Mouse (Mus musculus): ENCODE data around the gene Zfp287.
"Not testable (repeated sequence)": the region's sequence is repeated elsewhere in the genome, so short reads cannot be mapped to it uniquely, and the experiment has no call there.

Gene Zfp287

DNA sequence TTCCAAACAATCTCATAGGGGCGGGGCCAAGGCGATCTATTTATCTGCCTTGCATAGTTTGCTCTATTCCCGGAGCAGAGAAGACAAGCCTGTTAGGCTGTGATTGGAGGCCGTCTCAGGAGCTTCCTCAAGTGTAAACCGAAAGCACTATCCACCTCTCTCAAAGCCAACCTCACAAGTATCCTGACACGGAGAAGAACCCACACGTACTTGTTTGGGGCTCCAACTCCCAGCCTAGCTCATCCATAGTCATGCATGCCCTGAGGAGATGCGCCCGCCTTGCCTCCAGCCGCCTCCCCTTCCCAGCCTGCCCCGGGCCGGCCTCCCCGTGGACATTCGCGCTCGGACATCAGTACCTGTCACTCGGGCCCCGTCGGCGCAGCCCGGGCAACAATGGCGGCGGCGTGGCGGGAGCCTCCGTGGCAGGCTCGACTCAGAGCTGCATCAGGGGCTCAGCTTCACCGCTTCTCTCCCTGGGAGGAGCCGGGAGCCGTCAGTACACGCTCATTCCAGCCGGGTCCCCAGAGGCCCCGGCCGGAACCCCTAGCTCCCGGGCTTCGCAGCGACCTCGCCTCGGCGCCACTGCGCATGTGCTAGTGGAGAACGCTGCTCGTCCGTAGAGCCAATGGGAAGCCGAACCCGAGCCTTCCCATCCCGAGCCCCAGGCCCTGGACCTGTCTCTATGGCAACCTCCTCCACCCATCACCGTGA is at the start of gene Zfp287:
TSS of gene Zfp287 (minus strand) at position 595 of the 711 bp plus-strand sequence.
- DNase-seq, result peak; percentile 94

- no peak for DNase-seq
Measured at GRCm38 (mm10) chr11:62776510-62776909, 44.8 kb upstream of the Zfp287 start.

GRCm38 (mm10) chr11:62760755-62761457 is 29.2 kb upstream of the Zfp287 start:
- DNase-seq, result no peak

- no peak for DNase-seq
Measured at GRCm38 (mm10) chr11:62758491-62758890, 26.8 kb upstream of the Zfp287 start.

GRCm38 (mm10) chr11:62757906-62758305 is 26.2 kb upstream of the Zfp287 start:
- no peak for DNase-seq

DNA sequence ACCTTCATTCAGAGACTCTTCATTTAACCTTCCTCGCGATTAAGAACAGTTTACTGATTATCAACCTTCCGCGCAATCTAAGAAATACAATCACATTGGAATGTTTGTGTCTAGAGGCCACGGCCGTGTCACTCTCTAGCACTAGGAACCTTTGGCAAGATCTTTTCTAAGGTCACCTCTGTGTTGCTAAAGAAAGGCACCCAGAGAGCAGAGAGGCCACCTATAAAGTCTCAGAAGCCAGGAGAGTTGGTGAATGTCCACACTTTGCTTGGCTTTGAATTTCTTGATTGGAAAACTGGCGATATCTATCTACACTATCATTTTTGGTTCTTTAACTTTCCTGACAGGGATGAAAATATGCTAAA is 25.4 kb upstream of the Zfp287 start:
- DNase-seq, result no peak

GRCm38 (mm10) chr11:62756456-62757142 is 24.9 kb upstream of the Zfp287 start:
- DNase-seq, result peak; percentile 99

DNA sequence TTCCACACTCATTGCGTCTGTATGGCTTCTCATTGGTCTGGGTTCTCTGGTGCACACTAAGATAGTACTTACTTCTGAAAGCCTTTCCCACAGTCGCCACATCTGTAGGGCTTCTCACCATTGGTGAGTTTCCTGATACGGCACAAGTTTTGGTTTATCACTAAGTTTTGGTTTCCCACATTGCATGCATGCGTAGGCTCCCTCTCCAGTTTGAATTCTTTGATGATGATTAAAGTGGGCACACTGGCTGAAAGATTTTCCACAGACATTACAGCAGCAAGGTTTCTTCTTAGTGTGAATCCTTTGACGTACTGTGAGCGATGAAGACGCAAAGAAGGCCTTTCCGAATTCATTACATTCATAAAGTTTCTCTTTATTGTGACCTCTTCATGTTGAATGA is 21.1 kb upstream of the Zfp287 start, which contains the start of gene Gm10428:
TSS of gene Gm10428 (plus strand) at position 321 of the 400 bp plus-strand sequence.
- no peak for DNase-seq

DNA sequence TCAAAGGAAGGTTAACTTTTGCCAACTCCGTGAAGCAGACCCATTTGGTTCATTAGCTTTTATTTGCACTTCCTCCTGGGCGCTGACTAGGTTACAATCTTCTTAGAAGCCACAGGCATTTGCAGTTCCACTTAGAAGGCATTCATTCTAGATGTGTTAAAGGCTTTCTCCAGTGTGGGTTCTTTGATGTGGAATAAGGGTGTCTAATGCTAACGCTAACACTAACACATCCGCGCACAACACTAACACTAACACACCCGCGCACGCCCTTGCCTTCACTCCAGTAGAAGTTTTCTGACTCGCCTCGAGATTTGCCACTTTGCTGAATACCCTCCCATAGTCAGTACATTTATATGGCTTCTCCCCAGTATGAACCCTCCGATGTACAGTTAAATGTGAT is 20.5 kb upstream of the Zfp287 start:
- no peak for DNase-seq

- DNase-seq, result not testable (repeated sequence)
Measured at GRCm38 (mm10) chr11:62749445-62749844, 17.7 kb upstream of the Zfp287 start.

GRCm38 (mm10) chr11:62748062-62748461 is 16.4 kb upstream of the Zfp287 start:
- DNase-seq, result no peak

DNA sequence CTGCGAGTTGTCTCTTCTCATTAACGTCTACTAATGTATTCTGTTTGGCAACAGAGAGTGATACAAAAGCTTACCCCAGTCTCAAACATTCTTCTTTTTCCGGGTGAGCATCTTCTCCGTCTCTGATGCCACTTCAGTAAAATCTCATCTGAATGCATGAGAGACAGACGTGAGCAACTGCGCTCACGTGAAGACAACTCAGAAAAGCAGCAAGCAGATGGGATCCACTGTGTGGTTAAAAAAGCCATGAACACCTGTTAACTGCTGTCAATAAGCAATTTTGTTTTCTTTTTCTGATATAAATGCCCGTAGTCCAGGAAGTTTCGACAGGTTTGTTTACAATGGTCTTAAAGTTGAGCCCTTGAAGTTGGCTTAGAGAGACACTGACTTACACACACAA is 15.5 kb upstream of the Zfp287 start:
- DNase-seq, result no peak

DNA sequence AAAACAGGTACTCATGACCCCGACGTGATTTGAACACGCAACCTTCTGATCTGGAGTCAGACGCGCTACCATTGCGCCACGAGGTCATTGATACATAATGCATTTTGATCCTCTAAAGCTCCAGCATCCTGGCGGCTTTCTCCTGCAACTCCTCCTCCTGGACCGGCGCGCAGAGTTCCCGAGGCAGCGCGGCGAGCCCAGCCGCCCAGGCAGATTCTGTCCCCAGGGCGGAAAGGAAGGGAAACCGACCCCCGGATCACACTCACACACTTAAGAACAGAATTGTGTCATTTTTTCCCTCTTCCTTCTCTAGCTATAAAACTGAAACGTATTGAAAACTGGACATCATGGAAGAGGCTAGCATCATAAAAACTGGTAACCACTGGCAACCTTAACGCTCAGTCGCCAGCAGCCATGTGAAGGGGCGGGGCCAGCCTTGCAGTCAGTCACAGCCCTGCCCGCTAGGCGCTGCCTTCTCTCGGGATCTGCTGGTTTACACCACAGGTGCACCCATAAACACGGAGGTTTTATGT is 14.4 kb upstream of the Zfp287 start:
- peak; percentile 90 for DNase-seq

- peak; percentile 84 for DNase-seq
Measured at GRCm38 (mm10) chr11:62744103-62744502, 12.4 kb upstream of the Zfp287 start.

- DNase-seq, result no peak
Measured at GRCm38 (mm10) chr11:62742261-62742957, 10.7 kb upstream of the Zfp287 start.

DNA sequence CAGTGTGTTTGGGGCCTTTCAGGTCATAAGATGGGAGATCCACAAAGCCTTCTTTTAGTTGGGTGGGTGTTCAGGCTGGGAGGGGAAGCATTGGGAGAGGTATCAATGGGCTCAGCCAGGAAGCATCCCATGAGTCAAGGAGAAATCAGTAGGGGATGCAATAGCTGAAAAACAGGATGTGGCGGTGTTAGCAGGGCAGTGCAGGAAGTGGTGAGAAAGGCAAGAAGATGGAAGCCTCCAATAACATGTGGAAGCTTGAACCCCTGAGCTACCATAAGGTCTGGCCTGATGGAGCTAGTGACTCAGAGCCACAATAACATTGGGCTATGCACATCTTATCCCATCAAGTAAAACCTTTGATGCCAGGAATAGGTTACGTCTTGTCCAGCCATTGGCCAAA is 9.5 kb upstream of the Zfp287 start:
- no peak for DNase-seq

DNA sequence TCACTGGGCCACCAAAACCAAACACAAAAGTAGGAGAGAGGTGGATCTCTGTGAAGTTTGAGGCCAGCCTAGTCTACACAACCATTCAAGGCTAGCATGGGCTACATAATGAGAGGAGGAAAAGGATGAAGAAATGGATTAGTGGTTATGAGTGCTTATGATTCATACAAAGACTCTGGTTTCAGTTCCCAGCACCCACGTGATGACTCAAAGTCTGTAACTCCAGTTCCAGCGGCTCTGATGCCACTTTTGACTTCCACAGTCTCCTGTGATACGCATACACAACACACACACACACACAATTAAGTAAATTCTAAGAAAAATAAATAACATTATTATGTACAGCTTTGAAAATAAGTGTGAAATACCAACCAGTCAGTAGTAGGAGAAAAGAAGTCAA is 960 bp upstream of the Zfp287 start:
- DNase-seq, result no peak

- no peak for DNase-seq
Measured at GRCm38 (mm10) chr11:62732022-62732387, 300 bp upstream of the Zfp287 start.

- no peak for DNase-seq
Measured at GRCm38 (mm10) chr11:62728276-62728675, 3.4 kb downstream of the Zfp287 start.

GRCm38 (mm10) chr11:62710657-62711056 is 21.0 kb downstream of the Zfp287 start:
- no peak for DNase-seq

- no peak for DNase-seq
Measured at GRCm38 (mm10) chr11:62708252-62708651, 23.5 kb downstream of the Zfp287 start.

GRCm38 (mm10) chr11:62706141-62706540 is 25.6 kb downstream of the Zfp287 start:
- no peak for DNase-seq

- no peak for DNase-seq
Measured at GRCm38 (mm10) chr11:62701218-62701617, 30.5 kb downstream of the Zfp287 start.
